Mouse (Mus musculus): ENCODE measurements around the gene Pcdh18.

- no peak for TF ChIP-seq CTCF (IDR thresholded peaks at IDR 0.05; ENCODE audit: control insufficient read depth, insufficient read depth, insufficient read length)
- TF ChIP-seq CEBPB (IDR thresholded peaks at IDR 0.05; ENCODE audit: low read depth): no peak
- no peak for TF ChIP-seq MYOD1 (IDR thresholded peaks at IDR 0.05; ENCODE audit: control insufficient read depth, insufficient read length, low read depth)
- no peak for TF ChIP-seq MAX (IDR thresholded peaks at IDR 0.05)
- no peak for TF ChIP-seq USF1 (IDR thresholded peaks at IDR 0.05; ENCODE audit: low read depth)
- TF ChIP-seq MYOG (IDR thresholded peaks at IDR 0.05; ENCODE audit: control insufficient read depth, extremely low read depth, insufficient read length): no peak
Measured at GRCm38 (mm10) chr3:49706503-49706902, 50.6 kb downstream of the Pcdh18 start.

Data from C2C12 (cell line).